Mouse (Mus musculus) megakaryocyte, adult 5-6 weeks (primary cell): Measurements from ENCODE around the gene Upp2. TPM values are rescaled to one million over a fixed set of nuclear protein-coding genes. Genes with fewer than 3 reads are reported as not detected.

Experiments
- ATAC-seq: 2 replicates; pipeline ENCODE4 v1.8.0; 2016; ENCODE audit warnings: mild to moderate bottlenecking, inconsistent platforms; ENCODE audit not compliant: poor library complexity, severe bottlenecking
- total RNA-seq, 2 experiments: library from RNA; stranded (forward) in 1 of 2; stranded (reverse) in 1 of 2; fragments of 153-499, 151-499 nt in 1 of 2; fragments of 221-1000, 200-1000 nt in 1 of 2; gene quantifications; 2 replicates each; pipeline versions ENCODE4 v1.2.3 to v1.2.4; 2015 to 2017

The Upp2 gene
- total RNA-seq, 2 experiments from 2014 or later, result 0.70 to 1.2 TPM

- no peak for ATAC-seq
Observed at GRCm38 (mm10) chr2:58828910-58829600, 262.0 kb downstream of the Upp2 start.

GRCm38 (mm10) chr2:58829981-58830742 is 263.1 kb downstream of the Upp2 start:
- ATAC-seq, result no peak

GRCm38 (mm10) chr2:58832253-58832980 is 265.3 kb downstream of the Upp2 start:
- no peak for ATAC-seq

- no peak for ATAC-seq
Observed at GRCm38 (mm10) chr2:58841021-58841420, 273.9 kb downstream of the Upp2 start.

- no peak for ATAC-seq
Observed at GRCm38 (mm10) chr2:58842443-58842842, 275.3 kb downstream of the Upp2 start.

Other genes starting within 250 kb of the Upp2 start
- gene Acvr1c, start 209.4 kb upstream of the Upp2 start, total RNA-seq (2015), result 0.02 TPM in 1 of 2 replicates, not detected in the other
- 0.12 and 0.15 TPM in 2 replicates for gene Acvr1c, start 209.4 kb upstream of the Upp2 start, total RNA-seq (2017)
- gene Gm17409, start 97.2 kb upstream of the Upp2 start, total RNA-seq (2015), result not detected in 2 replicates
- gene Gm17409, start 97.2 kb upstream of the Upp2 start, total RNA-seq (2017), result not detected in 2 replicates
- gene Acvr1, start 141 bp upstream of the Upp2 start, total RNA-seq (2015), result 9.6 and 13.2 TPM in 2 replicates
- 3.0 and 3.1 TPM in 2 replicates for gene Acvr1, start 141 bp upstream of the Upp2 start, total RNA-seq (2017)